Comparison of ENCODE assay signal across 8 mouse cellular contexts in the genomic region with DNA sequence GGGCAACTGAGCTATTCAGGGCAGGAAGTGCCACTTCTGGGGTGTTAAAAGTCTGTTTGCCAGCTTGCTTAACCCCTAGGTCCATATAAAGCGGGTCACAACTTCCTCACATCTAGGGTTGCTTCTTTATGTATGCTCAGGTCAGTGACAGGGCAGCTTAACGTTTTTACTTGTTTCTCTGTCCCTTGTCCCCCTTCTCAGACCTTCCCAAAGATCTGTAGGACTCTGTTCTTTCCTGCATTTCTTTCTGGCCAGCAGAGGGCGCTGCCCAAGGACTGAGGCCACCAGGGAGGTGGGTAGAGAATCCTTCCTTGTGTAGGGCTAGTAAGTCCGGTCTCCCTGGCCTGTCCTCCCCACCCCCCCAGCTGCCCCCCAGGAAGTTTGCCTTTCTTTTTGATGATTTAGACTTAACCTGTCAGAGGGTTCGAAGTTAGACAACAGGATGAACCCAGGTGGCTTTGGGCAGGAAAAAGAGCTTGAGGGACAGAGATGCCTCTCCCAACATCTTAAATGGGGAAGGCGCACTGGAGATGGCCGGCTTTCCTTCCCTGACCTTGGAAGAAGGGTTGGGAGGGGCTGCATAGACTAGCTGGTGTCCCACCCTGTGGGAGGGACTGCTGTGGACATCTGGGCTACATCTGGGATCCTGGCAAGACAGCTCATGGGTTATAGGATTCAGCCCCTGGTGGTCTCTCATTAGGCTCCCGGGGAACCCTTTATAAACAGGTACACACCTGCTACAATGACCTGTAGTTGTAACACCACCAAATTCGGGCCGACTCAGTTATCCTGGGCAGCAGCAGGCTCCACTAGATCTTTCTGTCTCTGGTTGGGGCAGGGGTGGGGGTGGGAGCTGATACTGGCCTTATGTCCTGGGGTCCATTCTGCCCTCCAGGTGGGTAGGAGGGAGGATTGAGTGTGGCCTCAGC. TPM values are rescaled to one million over a fixed set of nuclear protein-coding genes. Genes with fewer than 3 reads are reported as not detected.
A peak's percentile ranks its signal among the peaks of the same experiment; 100 is the strongest.
DNase-seq lines count a peak whose midpoint lies in the region; ATAC-seq lines count a peak whose summit lies in the region.

No protein-coding gene starts in this region.

- H3K4me1 ChIP-seq in hindbrain, embryonic 15.5 days (replicated peaks) = peaks cover 43% of the 10 kb centered on the region

- intact Hi-C loops in left cerebral cortex, postnatal 25 days (cut with DNase I) = loop anchor here (1.0 to 10.0 kb wide), 3 partner anchors 167 to 429 kb away; partner anchors contain the start of genes Gtpbp2 and Vegfa

- 9% methylated on average over 10 of the region's 10 CpGs for WGBS in hindbrain, embryonic 15.5 days

- ATAC-seq in hindbrain, embryonic 15.5 days (ENCODE audit: low FRiP score, low read depth) = peak; percentile 15; the same call in 1 of the 2 replicates
- peak; percentile 36; the same call in 1 of the 2 replicates for ATAC-seq in megakaryocyte-erythroid progenitor cell, adult 5-6 weeks (replicated peaks; ENCODE audit: low FRiP score, low TSS enrichment, poor library complexity, severe bottlenecking)

- no peaks in the 10 kb centered on the region for H3K9me3 ChIP-seq in hindbrain, embryonic 15.5 days

- H3K27me3 ChIP-seq in hindbrain, embryonic 15.5 days = no peaks in the 10 kb centered on the region

- peak overlapping the region; percentile 90 for H3K4me2 ChIP-seq in hindbrain, embryonic 15.5 days

- peak overlapping the region; percentile 94 for H3K27ac ChIP-seq in hindbrain, embryonic 15.5 days (replicated peaks)

- peak overlapping the region; percentile 72 for H3K9ac ChIP-seq in hindbrain, embryonic 15.5 days

- no peaks in the 10 kb centered on the region for H3K36me3 ChIP-seq in hindbrain, embryonic 15.5 days

- peak; percentile 90 for DNase-seq in ZHBTc4 (ENCODE audit: low read depth, low spot score)
- peak; percentile 92 to 94 for DNase-seq in cerebellum, postnatal 25 days
- peak; percentile 86 to 89 for DNase-seq in frontal cortex, postnatal 36 days (ENCODE audit: low spot score in 2 of 2)
- peak; percentile 88 to 91 for DNase-seq in left cerebral cortex, postnatal 25 days (ENCODE audit: low spot score in 2 of 2)
- DNase-seq in right cerebral cortex, postnatal 25 days = peak; percentile 83
- peak; percentile 84 for DNase-seq in urinary bladder, postnatal 25 days (ENCODE audit: low spot score)

- H3K4me3 ChIP-seq in hindbrain, embryonic 15.5 days = peak overlapping the region; percentile 49

RNA-seq across cellular contexts. Expression of gene 1600014C23Rik, which starts 2.0 kb away (rescaled TPM):
- 0.43 TPM in 1 of 2 replicates, not detected in the other for polyA plus RNA-seq in hindbrain, embryonic 15.5 days (2015; fragmentation: Nextera tagmentation; extraction: Ambion mirVana)
- under 1 TPM in 1 of 2 experiments, not detected in 1; 0.73 TPM for total RNA-seq in left cerebral cortex, postnatal 25 days (2021)
- not detected in 2 replicates for total RNA-seq in megakaryocyte-erythroid progenitor cell, adult 5-6 weeks (2014; fragmentation: Nextera tagmentation)
- total RNA-seq in megakaryocyte-erythroid progenitor cell, adult 5-6 weeks (2017) = not detected in 2 replicates

RNA-seq across cellular contexts. Expression of gene Tmem63b, which starts 48.9 kb away (rescaled TPM):
- 149 and 155 TPM in 2 replicates for polyA plus RNA-seq in hindbrain, embryonic 15.5 days (2015; fragmentation: Nextera tagmentation; extraction: Ambion mirVana)
- total RNA-seq in left cerebral cortex, postnatal 25 days (2021) = 100 to 1,000 TPM; 178 to 186 TPM
- 19.3 and 21.1 TPM in 2 replicates for total RNA-seq in megakaryocyte-erythroid progenitor cell, adult 5-6 weeks (2014; fragmentation: Nextera tagmentation)
- 10.2 and 14.3 TPM in 2 replicates for total RNA-seq in megakaryocyte-erythroid progenitor cell, adult 5-6 weeks (2017)

RNA-seq across cellular contexts. Expression of gene Mrpl14, which starts 49.5 kb away (rescaled TPM):
- 120 and 129 TPM in 2 replicates for polyA plus RNA-seq in hindbrain, embryonic 15.5 days (2015; fragmentation: Nextera tagmentation; extraction: Ambion mirVana)
- 10 to 100 TPM; 39.5 to 41.2 TPM for total RNA-seq in left cerebral cortex, postnatal 25 days (2021)
- total RNA-seq in megakaryocyte-erythroid progenitor cell, adult 5-6 weeks (2014; fragmentation: Nextera tagmentation) = 79.0 and 88.9 TPM in 2 replicates
- 9.7 and 14.4 TPM in 2 replicates for total RNA-seq in megakaryocyte-erythroid progenitor cell, adult 5-6 weeks (2017)

Comparison
In these comparisons a context has a peak if more than half of its experiments do, and no peak if none do; other contexts are left out.
1. Peak in every context shown above with its lines: DNase-seq, ATAC-seq, H3K4me3 ChIP-seq and H3K27ac ChIP-seq.
2. RNA of gene Tmem63b, which starts 48.9 kb away (total RNA-seq): 178 to 186 TPM in left cerebral cortex, postnatal 25 days; 10.2 to 21.1 TPM in megakaryocyte-erythroid progenitor cell, adult 5-6 weeks; every median in the first group is over 4 times any median in the second.